Mouse (Mus musculus): ENCODE measurements around the gene Slc5a1. TPM values are rescaled to one million over a fixed set of nuclear protein-coding genes. Genes with fewer than 3 reads are reported as not detected.

The Slc5a1 gene
- polyA plus RNA-seq, 1 experiment from 2014 or later: 6.6 TPM

- H3K4me1 ChIP-seq (replicated peaks; ENCODE audit: control insufficient read depth, insufficient read depth): no peaks in the 10 kb centered on the region
- DNase-seq (ENCODE audit: low spot score): no peak
- H3K4me2 ChIP-seq (replicated peaks; ENCODE audit: low read depth): no peak overlapping the region
- TF ChIP-seq CTCF (IDR thresholded peaks at IDR 0.05; ENCODE audit: low read depth) (no peak), EP300 (optimal IDR thresholded peaks at IDR 0.05) (no peak)
- no peak overlapping the region for H3K4me3 ChIP-seq (ENCODE audit: low read depth, low read length)
- no peak overlapping the region for H3K9ac ChIP-seq (ENCODE audit: low read length)
- no peak for ATAC-seq (ENCODE audit: low FRiP score, low TSS enrichment)
- no peaks in the 10 kb centered on the region for H3K36me3 ChIP-seq (ENCODE audit: control insufficient read depth, insufficient read depth, low read length)
- H3K27me3 ChIP-seq (ENCODE audit: control insufficient read depth, insufficient read depth, low read length): no peaks in the 10 kb centered on the region
- H3K9me3 ChIP-seq (ENCODE audit: control insufficient read depth, low read length): no peaks in the 10 kb centered on the region
- WGBS: 87% methylated on average over 6 of the region's 6 CpGs
- no peak overlapping the region for H3K27ac ChIP-seq (replicated peaks)
Measured at GRCm38 (mm10) chr5:33091342-33091741, 12.7 kb upstream of the Slc5a1 start.

GRCm38 (mm10) chr5:33095315-33095714, 8.7 kb upstream of the Slc5a1 start:
- Histone ChIP-seq H3K27me3 (ENCODE audit: control insufficient read depth, insufficient read depth, low read length) (no peaks in the 10 kb centered on the region), H3K9me3 (ENCODE audit: control insufficient read depth, low read length) (no peaks in the 10 kb centered on the region), H3K36me3 (ENCODE audit: control insufficient read depth, insufficient read depth, low read length) (no peaks in the 10 kb centered on the region), H3K4me1 (replicated peaks; ENCODE audit: control insufficient read depth, insufficient read depth) (no peaks in the 10 kb centered on the region), H3K4me2 (replicated peaks; ENCODE audit: low read depth) (no peak overlapping the region), H3K4me3 (ENCODE audit: low read depth, low read length) (no peak overlapping the region), H3K9ac (ENCODE audit: low read length) (no peak overlapping the region), H3K27ac (replicated peaks) (no peak overlapping the region)
- WGBS: 55% methylated on average over 4 of the region's 4 CpGs
- no peak for DNase-seq (ENCODE audit: low spot score)
- ATAC-seq (ENCODE audit: low FRiP score, low TSS enrichment): no peak
- no peak for TF ChIP-seq CTCF (IDR thresholded peaks at IDR 0.05; ENCODE audit: low read depth)
- no peak for TF ChIP-seq EP300 (optimal IDR thresholded peaks at IDR 0.05)

- TF ChIP-seq CTCF (IDR thresholded peaks at IDR 0.05; ENCODE audit: low read depth) (no peak), EP300 (optimal IDR thresholded peaks at IDR 0.05) (no peak)
- Histone ChIP-seq H3K4me1 (replicated peaks; ENCODE audit: control insufficient read depth, insufficient read depth) (no peaks in the 10 kb centered on the region), H3K4me2 (replicated peaks; ENCODE audit: low read depth) (no peak overlapping the region), H3K4me3 (ENCODE audit: low read depth, low read length) (no peak overlapping the region), H3K27me3 (ENCODE audit: control insufficient read depth, insufficient read depth, low read length) (no peaks in the 10 kb centered on the region), H3K27ac (replicated peaks) (no peak overlapping the region), H3K9me3 (ENCODE audit: control insufficient read depth, low read length) (no peaks in the 10 kb centered on the region), H3K9ac (ENCODE audit: low read length) (no peak overlapping the region), H3K36me3 (ENCODE audit: control insufficient read depth, insufficient read depth, low read length) (no peaks in the 10 kb centered on the region)
- no peak for DNase-seq (ENCODE audit: low spot score)
- ATAC-seq (ENCODE audit: low FRiP score, low TSS enrichment): no peak
- WGBS: 60% methylated on average over 12 of the region's 12 CpGs
Measured at GRCm38 (mm10) chr5:33102369-33103055, 1.5 kb upstream of the Slc5a1 start.

GRCm38 (mm10) chr5:33104876-33105275, 857 bp downstream of the Slc5a1 start:
- 26% methylated on average over 1 of the region's 1 CpGs for WGBS
- Histone ChIP-seq H3K4me2 (replicated peaks; ENCODE audit: low read depth) (peak overlapping the region; percentile 44), H3K4me1 (replicated peaks; ENCODE audit: control insufficient read depth, insufficient read depth) (no peaks in the 10 kb centered on the region), H3K4me3 (ENCODE audit: low read depth, low read length) (peak overlapping the region; percentile 25; the same call in 1 of the 2 replicates), H3K9ac (ENCODE audit: low read length) (no peak overlapping the region), H3K27ac (replicated peaks) (peak overlapping the region; percentile 40; the same call in 1 of the 2 replicates), H3K36me3 (ENCODE audit: control insufficient read depth, insufficient read depth, low read length) (no peaks in the 10 kb centered on the region), H3K27me3 (ENCODE audit: control insufficient read depth, insufficient read depth, low read length) (no peaks in the 10 kb centered on the region), H3K9me3 (ENCODE audit: control insufficient read depth, low read length) (no peaks in the 10 kb centered on the region)
- no peak for ATAC-seq (ENCODE audit: low FRiP score, low TSS enrichment)
- TF ChIP-seq EP300 (optimal IDR thresholded peaks at IDR 0.05) (no peak), CTCF (IDR thresholded peaks at IDR 0.05; ENCODE audit: low read depth) (0 out of 2 replicates have a peak, but pooled peaks have one; percentile 15)
- no peak for DNase-seq (ENCODE audit: low spot score)

- no peak for ATAC-seq (ENCODE audit: low FRiP score, low TSS enrichment)
- H3K4me1 ChIP-seq (replicated peaks; ENCODE audit: control insufficient read depth, insufficient read depth): no peaks in the 10 kb centered on the region
- H3K9me3 ChIP-seq (ENCODE audit: control insufficient read depth, low read length): no peaks in the 10 kb centered on the region
- no peaks in the 10 kb centered on the region for H3K27me3 ChIP-seq (ENCODE audit: control insufficient read depth, insufficient read depth, low read length)
- no peaks in the 10 kb centered on the region for H3K36me3 ChIP-seq (ENCODE audit: control insufficient read depth, insufficient read depth, low read length)
- no peak overlapping the region for H3K4me3 ChIP-seq (ENCODE audit: low read depth, low read length)
- DNase-seq (ENCODE audit: low spot score): no peak
- H3K4me2 ChIP-seq (replicated peaks; ENCODE audit: low read depth): no peak overlapping the region
- H3K27ac ChIP-seq (replicated peaks): no peak overlapping the region
- TF ChIP-seq EP300 (optimal IDR thresholded peaks at IDR 0.05) (no peak), CTCF (IDR thresholded peaks at IDR 0.05; ENCODE audit: low read depth) (no peak)
- no peak overlapping the region for H3K9ac ChIP-seq (ENCODE audit: low read length)
- WGBS: 67% methylated on average over 6 of the region's 6 CpGs
Measured at GRCm38 (mm10) chr5:33105660-33106059, 1.6 kb downstream of the Slc5a1 start.

GRCm38 (mm10) chr5:33107056-33107455, 3.0 kb downstream of the Slc5a1 start:
- H3K4me1 ChIP-seq (replicated peaks; ENCODE audit: control insufficient read depth, insufficient read depth): no peaks in the 10 kb centered on the region
- no peak for DNase-seq (ENCODE audit: low spot score)
- no peak overlapping the region for H3K9ac ChIP-seq (ENCODE audit: low read length)
- H3K27me3 ChIP-seq (ENCODE audit: control insufficient read depth, insufficient read depth, low read length): no peaks in the 10 kb centered on the region
- no peak overlapping the region for H3K27ac ChIP-seq (replicated peaks)
- H3K36me3 ChIP-seq (ENCODE audit: control insufficient read depth, insufficient read depth, low read length): no peaks in the 10 kb centered on the region
- TF ChIP-seq CTCF (IDR thresholded peaks at IDR 0.05; ENCODE audit: low read depth) (no peak), EP300 (optimal IDR thresholded peaks at IDR 0.05) (no peak)
- H3K9me3 ChIP-seq (ENCODE audit: control insufficient read depth, low read length): no peaks in the 10 kb centered on the region
- no peak overlapping the region for H3K4me2 ChIP-seq (replicated peaks; ENCODE audit: low read depth)
- H3K4me3 ChIP-seq (ENCODE audit: low read depth, low read length): no peak overlapping the region
- WGBS: 77% methylated on average over 6 of the region's 6 CpGs
- ATAC-seq (ENCODE audit: low FRiP score, low TSS enrichment): no peak
